Mouse (Mus musculus) myocyte (in vitro differentiated cells): ENCODE results near the gene Smim13. TPM values are rescaled to one million over a fixed set of nuclear protein-coding genes. Genes with fewer than 3 reads are reported as not detected.

Experiments used
- H3K27me3 ChIP-seq: one replicate; pipeline ENCODE4 v1.6.1; 2011; ENCODE audit not compliant: control insufficient read depth, insufficient read depth, insufficient read length
- H3K36me3 ChIP-seq: one replicate; pipeline ENCODE4 v1.6.1; 2011; ENCODE audit not compliant: control insufficient read depth, insufficient read depth
- H3K4me2 ChIP-seq: one replicate; pipeline ENCODE4 v1.6.1; 2011; ENCODE audit warnings: low read depth, control low read depth
- H3K4me3 ChIP-seq: one replicate; pipeline ENCODE4 v1.5.1; 2011; ENCODE audit warnings: mild to moderate bottlenecking, control low read depth, moderate library complexity
- H3K79me2 ChIP-seq: one replicate; pipeline ENCODE4 v1.6.1; 2011; ENCODE audit not compliant: control insufficient read depth, insufficient read depth
- H3ac ChIP-seq: one replicate; pipeline ENCODE4 v1.6.1; 2011; ENCODE audit not compliant: control insufficient read depth, insufficient read length
- CEBPB ChIP-seq: IDR thresholded peaks from 2 replicates; pipeline ENCODE4 v1.6.1; 2011; ENCODE audit warnings: mild to moderate bottlenecking, moderate library complexity; ENCODE audit not compliant: poor library complexity, insufficient read depth, severe bottlenecking
- E2F4 ChIP-seq: IDR thresholded peaks from one replicate; pipeline ENCODE4 v1.6.1; 2011; ENCODE audit warnings: mild to moderate bottlenecking, control low read depth, moderate library complexity; ENCODE audit not compliant: insufficient read depth
- MAX ChIP-seq: IDR thresholded peaks from one replicate; pipeline ENCODE4 v1.6.1; 2011; ENCODE audit warnings: low read depth, mild to moderate bottlenecking, control low read depth
- MYOD1 ChIP-seq, 3 experiments: IDR thresholded peaks; one replicate each; pipeline ENCODE4 v1.6.1; 2011; ENCODE audit warnings: control low read depth in 2 of 3, low read depth in 2 of 3, mild to moderate bottlenecking in 2 of 3, moderate library complexity in 1 of 3; ENCODE audit not compliant: insufficient read length in 2 of 3, control insufficient read depth in 1 of 3
- MYOG ChIP-seq, 3 experiments: IDR thresholded peaks; one replicate each; pipeline ENCODE4 v1.6.1; 2011; ENCODE audit warnings: control low read depth in 2 of 3, low read depth in 2 of 3, mild to moderate bottlenecking in 2 of 3; ENCODE audit not compliant: insufficient read length in 2 of 3, control insufficient read depth in 1 of 3, insufficient read depth in 1 of 3
- POLR2A ChIP-seq: IDR thresholded peaks from one replicate; pipeline ENCODE4 v1.6.1; 2011; ENCODE audit warnings: low read depth, mild to moderate bottlenecking, control low read depth, moderate library complexity; ENCODE audit not compliant: insufficient read length
- POLR2AphosphoS2 ChIP-seq: IDR thresholded peaks from one replicate; pipeline ENCODE4 v1.6.1; 2011; ENCODE audit warnings: low read depth, control low read depth; ENCODE audit not compliant: insufficient read length
- REST ChIP-seq: IDR thresholded peaks from one replicate; pipeline ENCODE4 v1.6.1; 2011; ENCODE audit warnings: mild to moderate bottlenecking, control low read depth, moderate library complexity; ENCODE audit not compliant: insufficient read depth, insufficient read length
- SRF ChIP-seq: IDR thresholded peaks from one replicate; pipeline ENCODE4 v1.6.1; 2011; ENCODE audit warnings: low read depth; ENCODE audit not compliant: control insufficient read depth, insufficient read length
- TCF12 ChIP-seq: IDR thresholded peaks from one replicate; pipeline ENCODE4 v1.6.1; 2011; ENCODE audit warnings: mild to moderate bottlenecking, control low read depth; ENCODE audit not compliant: poor library complexity, insufficient read depth, severe bottlenecking
- TCF3 ChIP-seq: IDR thresholded peaks from one replicate; pipeline ENCODE4 v1.6.1; 2011; ENCODE audit warnings: low read depth, control low read depth; ENCODE audit not compliant: insufficient read length
- USF1 ChIP-seq: IDR thresholded peaks from one replicate; pipeline ENCODE4 v1.6.1; 2011; ENCODE audit warnings: low read depth, mild to moderate bottlenecking, control low read depth, moderate library complexity
- polyA plus RNA-seq: library from polyadenylated mRNA; unstranded; fragments of >200 nt; fragmentation: generic; extraction: Trizol; gene quantifications from one replicate; pipeline ENCODE4 v1.2.1, GENCODE M21; 2012; ENCODE audit warnings: missing spikeins

The Smim13 gene
- polyA plus RNA-seq, 1 experiment: 11.1 TPM

- no peak overlapping the region for H3ac ChIP-seq
- TF ChIP-seq REST: no peak
- no peak for TF ChIP-seq SRF
- TF ChIP-seq TCF3: no peak
- no peak for TF ChIP-seq CEBPB
- no peak for TF ChIP-seq MAX
- no peak for TF ChIP-seq TCF12
- no peak for TF ChIP-seq MYOD1 (IDR thresholded peaks at IDR 0.05; ENCODE audit: control insufficient read depth in 1 of 3, insufficient read length in 2 of 3, low read depth in 2 of 3)
- TF ChIP-seq USF1: no peak
- no peak for TF ChIP-seq POLR2A
- no peak for TF ChIP-seq E2F4
- TF ChIP-seq MYOG (IDR thresholded peaks at IDR 0.05; ENCODE audit: control insufficient read depth in 1 of 3, insufficient read depth in 1 of 3, insufficient read length in 2 of 3, low read depth in 2 of 3): no peak
- no peak for TF ChIP-seq POLR2AphosphoS2
- peaks cover 41% of the 10 kb centered on the region for H3K27me3 ChIP-seq
- no peaks in the 10 kb centered on the region for H3K79me2 ChIP-seq
- no peak overlapping the region for H3K4me2 ChIP-seq
- no peaks in the 10 kb centered on the region for H3K36me3 ChIP-seq
- H3K4me3 ChIP-seq: no peak overlapping the region
Measured at GRCm38 (mm10) chr13:41230256-41230655, 19.4 kb upstream of the Smim13 start.

DNA sequence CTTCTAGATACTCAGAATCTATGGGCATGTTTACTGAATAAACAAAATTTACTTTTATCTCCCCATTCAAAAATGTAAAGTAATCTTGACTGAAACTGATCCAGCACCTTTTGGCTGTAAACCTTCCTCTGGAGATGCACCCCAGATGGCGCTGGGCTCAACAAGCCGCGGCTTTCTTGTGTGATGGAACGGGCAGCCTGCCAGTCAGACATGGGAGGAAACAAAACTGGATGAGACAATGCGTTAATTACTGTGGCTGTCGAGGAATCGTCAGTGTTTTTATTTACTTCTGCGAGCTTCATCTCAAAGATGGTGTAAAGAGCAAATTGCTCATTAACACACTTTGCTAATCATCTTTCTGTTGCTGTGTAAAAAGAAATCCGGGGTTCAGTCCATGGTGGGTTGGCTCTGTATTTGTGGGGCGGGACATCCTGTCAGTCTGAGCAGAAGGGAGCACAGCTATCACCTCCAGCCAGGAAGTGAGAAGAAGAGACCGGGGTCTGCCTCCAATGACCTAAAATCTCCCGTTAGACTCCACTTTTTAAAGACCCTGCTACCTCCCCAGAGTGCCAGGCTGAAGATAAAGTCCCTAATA lies 18.2 kb upstream of the Smim13 start:
- Histone ChIP-seq H3K27me3 (peaks cover 50% of the 10 kb centered on the region), H3ac (no peak overlapping the region), H3K4me3 (no peak overlapping the region), H3K36me3 (no peaks in the 10 kb centered on the region), H3K4me2 (no peak overlapping the region), H3K79me2 (no peaks in the 10 kb centered on the region)
- no peak for TF ChIP-seq POLR2AphosphoS2
- no peak for TF ChIP-seq REST
- TF ChIP-seq MYOG (IDR thresholded peaks at IDR 0.05; ENCODE audit: control insufficient read depth in 1 of 3, insufficient read depth in 1 of 3, insufficient read length in 2 of 3, low read depth in 2 of 3): no peak
- no peak for TF ChIP-seq MYOD1 (IDR thresholded peaks at IDR 0.05; ENCODE audit: control insufficient read depth in 1 of 3, insufficient read length in 2 of 3, low read depth in 2 of 3)
- TF ChIP-seq E2F4: no peak
- TF ChIP-seq POLR2A: no peak
- TF ChIP-seq SRF: no peak
- no peak for TF ChIP-seq MAX
- TF ChIP-seq TCF3: no peak
- no peak for TF ChIP-seq CEBPB
- no peak for TF ChIP-seq TCF12
- no peak for TF ChIP-seq USF1

DNA sequence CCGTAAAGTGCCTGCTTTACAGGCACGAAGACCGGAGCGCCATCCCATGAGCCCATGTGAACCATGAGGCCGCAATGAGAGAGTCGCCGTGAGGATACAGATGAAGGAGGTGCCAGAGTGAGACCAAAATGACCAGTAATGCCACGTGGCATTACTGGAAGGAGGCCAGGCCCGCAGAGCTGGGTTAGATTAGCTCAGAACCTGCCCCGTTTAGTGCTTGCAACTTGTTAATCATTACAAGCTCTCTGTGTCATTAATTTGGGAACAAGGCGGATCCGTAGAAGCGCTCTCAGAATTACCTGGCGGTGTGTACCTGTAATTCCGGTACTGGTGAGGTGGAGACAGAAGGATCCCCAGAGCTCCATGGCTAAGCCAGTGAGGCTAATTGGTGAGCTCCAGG lies 17.4 kb upstream of the Smim13 start:
- Histone ChIP-seq H3K4me2 (no peak overlapping the region), H3K79me2 (no peaks in the 10 kb centered on the region), H3K4me3 (no peak overlapping the region), H3ac (no peak overlapping the region), H3K27me3 (peaks cover 55% of the 10 kb centered on the region), H3K36me3 (no peaks in the 10 kb centered on the region)
- TF ChIP-seq SRF: no peak

DNA sequence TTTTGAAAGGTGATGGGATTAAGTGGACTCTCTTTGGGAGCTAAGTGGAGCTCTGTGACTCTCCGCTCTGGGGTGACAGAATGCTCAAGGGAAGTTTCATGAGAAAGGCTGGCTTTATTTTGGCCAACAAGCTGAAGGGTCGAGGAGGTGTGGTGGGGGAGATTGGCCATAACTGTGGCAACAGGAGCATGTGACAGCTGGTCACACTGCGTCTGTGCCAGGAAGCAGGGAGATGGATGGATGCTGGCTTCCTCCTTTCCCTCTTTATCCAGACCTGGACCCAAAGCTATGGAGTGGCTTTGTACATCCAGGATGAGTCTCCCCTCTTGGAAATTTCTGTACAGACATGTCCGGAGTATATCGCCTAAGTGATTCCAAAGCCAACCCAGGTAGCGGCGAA lies 16.4 kb upstream of the Smim13 start:
- TF ChIP-seq MYOG (IDR thresholded peaks at IDR 0.05; ENCODE audit: control insufficient read depth in 1 of 3, insufficient read depth in 1 of 3, insufficient read length in 2 of 3, low read depth in 2 of 3) (no peak), TCF3 (no peak), SRF (no peak)
- Histone ChIP-seq H3K36me3 (no peaks in the 10 kb centered on the region), H3K27me3 (peaks cover 55% of the 10 kb centered on the region), H3K79me2 (no peaks in the 10 kb centered on the region), H3K4me3 (no peak overlapping the region), H3ac (no peak overlapping the region), H3K4me2 (no peak overlapping the region)

GRCm38 (mm10) chr13:41235181-41235580 lies 14.5 kb upstream of the Smim13 start:
- Histone ChIP-seq H3K27me3 (peaks cover 69% of the 10 kb centered on the region), H3K79me2 (no peaks in the 10 kb centered on the region)

More at GRCm38 (mm10) chr13:41235181-41235580, 14.5 kb upstream of the Smim13 start:
- no peak for TF ChIP-seq CEBPB
- no peak overlapping the region for H3K4me3 ChIP-seq
- H3ac ChIP-seq: no peak overlapping the region
- no peaks in the 10 kb centered on the region for H3K36me3 ChIP-seq
- no peak overlapping the region for H3K4me2 ChIP-seq
